Comparison of ENCODE assay signal across 8 mouse cellular contexts in the genomic region with DNA sequence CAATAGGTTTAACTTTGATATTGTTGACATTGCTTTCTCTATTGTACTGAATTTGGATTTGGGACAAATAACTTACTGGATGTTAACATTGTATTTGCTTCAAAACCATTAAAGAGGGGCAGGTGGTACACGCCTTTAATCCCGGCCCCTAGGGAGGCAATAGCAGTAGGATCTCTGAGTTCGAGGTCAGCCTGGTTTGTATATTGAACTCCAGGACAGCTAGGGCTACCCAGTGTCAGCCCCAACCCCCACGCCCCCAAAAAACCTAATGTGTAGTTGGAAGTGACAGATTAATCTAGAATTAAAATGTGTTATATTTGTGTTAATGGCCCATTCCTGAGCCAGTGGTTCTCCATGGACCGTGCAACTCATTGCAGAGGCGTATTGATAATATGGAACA. TPM values are rescaled to one million over a fixed set of nuclear protein-coding genes. Genes with fewer than 3 reads are reported as not detected.
DNase-seq lines count a peak whose midpoint lies in the region; ATAC-seq and TF ChIP-seq lines count a peak whose summit lies in the region.

No protein-coding gene starts in this region.

- intact Hi-C loops in heart, postnatal 10 days (cut with DNase I): loop anchor here (2.0 to 5.0 kb wide), 3 partner anchors 26 to 79 kb away; a partner anchor contains a TSS

- no peak for ATAC-seq in heart, postnatal 0 days (ENCODE audit: insufficient read depth, low read depth)
- ATAC-seq in hindbrain, embryonic 14.5 days (ENCODE audit: low FRiP score): no peak
- ATAC-seq in midbrain, embryonic 13.5 days: no peak
- no peak for ATAC-seq in CD4-positive, CD25-positive, alpha-beta regulatory T cell, adult 4 months

- H3K9ac ChIP-seq in heart, postnatal 0 days (replicated peaks; ENCODE audit: low read depth, low read length): peak overlapping the region; percentile 90; the same call in 1 of the 2 replicates
- peak overlapping the region; percentile 90 for H3K9ac ChIP-seq in hindbrain, embryonic 14.5 days
- H3K9ac ChIP-seq in midbrain, embryonic 13.5 days (replicated peaks): peak overlapping the region; percentile 92

- H3K36me3 ChIP-seq in heart, postnatal 0 days (replicated peaks; ENCODE audit: control insufficient read depth, insufficient read depth, low read length): no peaks in the 10 kb centered on the region; the same call in 1 of the 2 replicates
- no peaks in the 10 kb centered on the region for H3K36me3 ChIP-seq in hindbrain, embryonic 14.5 days (replicated peaks; ENCODE audit: control insufficient read depth, insufficient read depth)
- H3K36me3 ChIP-seq in midbrain, embryonic 13.5 days: no peaks in the 10 kb centered on the region

- peak overlapping the region; percentile 92 for H3K4me3 ChIP-seq in heart, postnatal 0 days (ENCODE audit: low read depth, low read length)
- H3K4me3 ChIP-seq in brown adipose tissue, adult 24 weeks (ENCODE audit: insufficient read depth, low read depth, low read length): peak overlapping the region; percentile 93
- peak overlapping the region; percentile 98 for H3K4me3 ChIP-seq in hindbrain, embryonic 14.5 days (replicated peaks; ENCODE audit: low read length)
- peak overlapping the region; percentile 81 for H3K4me3 ChIP-seq in midbrain, embryonic 13.5 days (replicated peaks)

- TF ChIP-seq CTCF in heart, postnatal 0 days (IDR thresholded peaks at IDR 0.05; ENCODE audit: low read depth): no peak

- 32% methylated on average over 6 of the region's 6 CpGs for WGBS in heart, postnatal 0 days
- WGBS in hindbrain, embryonic 14.5 days: 27% methylated on average over 6 of the region's 6 CpGs
- 28% methylated on average over 6 of the region's 6 CpGs for WGBS in midbrain, embryonic 13.5 days

- TF ChIP-seq EP300 in heart, postnatal 0 days (IDR thresholded peaks at IDR 0.05; ENCODE audit: low read depth): no peak

- DNase-seq in heart, postnatal 0 days (ENCODE audit: low spot score): no peak
- DNase-seq in heart, postnatal 10 days: no peak
- DNase-seq in hindbrain, embryonic 14.5 days (ENCODE audit: low spot score): no peak
- no peak for DNase-seq in layer of hippocampus, adult 8-10 months (ENCODE audit: low spot score in 2 of 2)
- DNase-seq in spleen, postnatal 14 days (ENCODE audit: low spot score in 2 of 2): no peak

- H3K4me2 ChIP-seq in heart, postnatal 0 days (ENCODE audit: low read depth, low read length): peak overlapping the region; percentile 77
- H3K4me2 ChIP-seq in hindbrain, embryonic 14.5 days (replicated peaks): peak overlapping the region; percentile 68
- peak overlapping the region; percentile 62 for H3K4me2 ChIP-seq in midbrain, embryonic 13.5 days (replicated peaks)

- no peaks in the 10 kb centered on the region for H3K9me3 ChIP-seq in heart, postnatal 0 days (replicated peaks; ENCODE audit: control insufficient read depth, low read length)
- no peaks in the 10 kb centered on the region for H3K9me3 ChIP-seq in hindbrain, embryonic 14.5 days (ENCODE audit: control insufficient read depth, low read length)
- no peaks in the 10 kb centered on the region for H3K9me3 ChIP-seq in midbrain, embryonic 13.5 days

- peaks cover 17% of the 10 kb centered on the region for H3K4me1 ChIP-seq in heart, postnatal 0 days (ENCODE audit: control insufficient read depth, insufficient read depth)
- peaks cover 9% of the 10 kb centered on the region; the same call in 1 of the 2 replicates for H3K4me1 ChIP-seq in brown adipose tissue, adult 24 weeks (ENCODE audit: control insufficient read depth, insufficient read depth, insufficient read length, low read length)
- peaks cover 16% of the 10 kb centered on the region for H3K4me1 ChIP-seq in hindbrain, embryonic 14.5 days (replicated peaks; ENCODE audit: control insufficient read depth, insufficient read depth, low read length)
- peaks cover 19% of the 10 kb centered on the region for H3K4me1 ChIP-seq in midbrain, embryonic 13.5 days (replicated peaks)

- peak overlapping the region; percentile 94; the same call in 1 of the 2 replicates for H3K27ac ChIP-seq in heart, postnatal 0 days (ENCODE audit: low read depth)
- H3K27ac ChIP-seq in brown adipose tissue, adult 24 weeks (replicated peaks; ENCODE audit: low read depth, low read length): no peak overlapping the region
- H3K27ac ChIP-seq in hindbrain, embryonic 14.5 days: peak overlapping the region; percentile 95; the same call in 1 of the 2 replicates
- no peak overlapping the region for H3K27ac ChIP-seq in midbrain, embryonic 13.5 days

- H3K27me3 ChIP-seq in heart, postnatal 0 days (ENCODE audit: control insufficient read depth, insufficient read depth, low read length): no peaks in the 10 kb centered on the region
- no peaks in the 10 kb centered on the region for H3K27me3 ChIP-seq in hindbrain, embryonic 14.5 days (ENCODE audit: control insufficient read depth, insufficient read depth, low read length)
- H3K27me3 ChIP-seq in midbrain, embryonic 13.5 days: no peaks in the 10 kb centered on the region

RNA-seq across cellular contexts. Expression of a gene that starts 1.0 kb away (rescaled TPM):
- total RNA-seq in heart, postnatal 0 days (2014; rRNA removed; ENCODE audit: low replicate concordance): 12.8 and 36.1 TPM in 2 replicates
- polyA plus RNA-seq in heart, postnatal 0 days (2015; fragmentation: Nextera tagmentation; extraction: Ambion mirVana): 47.3 and 51.7 TPM in 2 replicates
- 10 to 100 TPM; 52.4 to 56.0 TPM for total RNA-seq in heart, postnatal 10 days (2021)
- 56.5 and 64.3 TPM in 2 replicates for polyA plus RNA-seq in brown adipose tissue, adult 24 weeks (2012; ENCODE audit: insufficient read depth, insufficient read length, missing spikeins)
- polyA plus RNA-seq in hindbrain, embryonic 14.5 days (2014; fragmentation: Nextera tagmentation; extraction: Ambion mirVana): 56.6 and 61.4 TPM in 2 replicates
- polyA plus RNA-seq in midbrain, embryonic 13.5 days (2015; fragmentation: Nextera tagmentation; extraction: Ambion mirVana): 39.7 and 45.2 TPM in 2 replicates
- total RNA-seq in layer of hippocampus, adult 8-10 months (2022): 10 to 100 TPM; 80.5 to 97.3 (median 88.5) TPM
- 10 to 100 TPM in 1 of 2 experiments, 1 to 10 TPM in 1; 7.8 to 11.4 TPM for polyA plus RNA-seq in CD4-positive, CD25-positive, alpha-beta regulatory T cell, adult 4 months (2017; shearing (Covaris generic))

RNA-seq across cellular contexts. Expression of a gene that starts 27.8 kb away (rescaled TPM):
- 9.3 and 11.2 TPM in 2 replicates for total RNA-seq in heart, postnatal 0 days (2014; rRNA removed; ENCODE audit: low replicate concordance)
- polyA plus RNA-seq in heart, postnatal 0 days (2015; fragmentation: Nextera tagmentation; extraction: Ambion mirVana): 31.7 and 33.4 TPM in 2 replicates
- 10 to 100 TPM; 25.3 to 30.9 TPM for total RNA-seq in heart, postnatal 10 days (2021)
- polyA plus RNA-seq in brown adipose tissue, adult 24 weeks (2012; ENCODE audit: insufficient read depth, insufficient read length, missing spikeins): 27.0 and 40.7 TPM in 2 replicates
- 47.9 and 48.3 TPM in 2 replicates for polyA plus RNA-seq in hindbrain, embryonic 14.5 days (2014; fragmentation: Nextera tagmentation; extraction: Ambion mirVana)
- polyA plus RNA-seq in midbrain, embryonic 13.5 days (2015; fragmentation: Nextera tagmentation; extraction: Ambion mirVana): 62.9 and 68.4 TPM in 2 replicates
- total RNA-seq in layer of hippocampus, adult 8-10 months (2022): 10 to 100 TPM; 29.5 to 32.2 (median 31.1) TPM
- 100 to 1,000 TPM; 108 to 120 TPM for polyA plus RNA-seq in CD4-positive, CD25-positive, alpha-beta regulatory T cell, adult 4 months (2017; shearing (Covaris generic))

RNA-seq across cellular contexts. Expression of a gene that starts 47.5 kb away (rescaled TPM):
- 24.5 and 38.6 TPM in 2 replicates for total RNA-seq in heart, postnatal 0 days (2014; rRNA removed; ENCODE audit: low replicate concordance)
- polyA plus RNA-seq in heart, postnatal 0 days (2015; fragmentation: Nextera tagmentation; extraction: Ambion mirVana): 2.9 and 3.3 TPM in 2 replicates
- total RNA-seq in heart, postnatal 10 days (2021): 10 to 100 TPM in 1 of 2 experiments, 1 to 10 TPM in 1; 9.3 to 10.0 TPM
- 6.7 and 8.8 TPM in 2 replicates for polyA plus RNA-seq in brown adipose tissue, adult 24 weeks (2012; ENCODE audit: insufficient read depth, insufficient read length, missing spikeins)
- polyA plus RNA-seq in hindbrain, embryonic 14.5 days (2014; fragmentation: Nextera tagmentation; extraction: Ambion mirVana): 5.2 and 6.2 TPM in 2 replicates
- polyA plus RNA-seq in midbrain, embryonic 13.5 days (2015; fragmentation: Nextera tagmentation; extraction: Ambion mirVana): 8.0 and 8.9 TPM in 2 replicates
- 10 to 100 TPM in 2 of 4 experiments, 1 to 10 TPM in 2; 8.3 to 11.7 (median 10.1) TPM for total RNA-seq in layer of hippocampus, adult 8-10 months (2022)
- 1 to 10 TPM in 1 of 2 experiments, not detected in 1; 1.4 TPM for polyA plus RNA-seq in CD4-positive, CD25-positive, alpha-beta regulatory T cell, adult 4 months (2017; shearing (Covaris generic))

Comparison
In these comparisons a context has a peak if more than half of its experiments do, and no peak if none do; other contexts are left out.
1. H3K27ac ChIP-seq: peak in heart, postnatal 0 days (single experiment) and hindbrain, embryonic 14.5 days (single experiment); none in brown adipose tissue, adult 24 weeks (single experiment) and midbrain, embryonic 13.5 days (single experiment).
2. Peak in every context shown above with its lines, with median percentiles within 50 percentile points of each other: H3K4me2 ChIP-seq, H3K4me3 ChIP-seq and H3K9ac ChIP-seq.